In genomic region chr16:13350729-13351128, GRCm38 (mm10) we compare ENCODE assay signal across 17 mouse cellular contexts.
DNase-seq lines count a peak whose midpoint lies in the region; ATAC-seq and TF ChIP-seq lines count a peak whose summit lies in the region.
"Had no signal": no experiment of that assay in that cellular context is flagged by ENCODE, and none has a peak within 500 bp of the region (broad histone marks: within the 10 kb centered on the region; RNA-seq: fewer than 3 reads in every experiment).

No protein-coding gene starts in this region.

- no peak overlapping the region for H3K9ac ChIP-seq in kidney, embryonic 14.5 days (ENCODE audit: low read depth, low read length)
- H3K9ac ChIP-seq: embryonic facial prominence, embryonic 15.5 days; forebrain, embryonic 15.5 days; heart, embryonic 15.5 days; hindbrain, embryonic 13.5 days had no signal

- POLR2A ChIA-PET in Patski (lab: Charles Lee) = interaction anchor here (0.6 to 1.2 kb wide), 3 partner anchors 12 to 226 kb away, joined by 3 to 6 read pairs (median 4); no protein-coding TSS in a partner anchor

- no peaks in the 10 kb centered on the region for H3K36me3 ChIP-seq in kidney, embryonic 14.5 days (ENCODE audit: control insufficient read depth, insufficient read depth, low read length)
- H3K36me3 ChIP-seq: embryonic facial prominence, embryonic 15.5 days; forebrain, embryonic 15.5 days; heart, embryonic 15.5 days; hindbrain, embryonic 13.5 days had no signal

- no peak overlapping the region for H3K4me2 ChIP-seq in kidney, embryonic 14.5 days (replicated peaks; ENCODE audit: low read depth, low read length)
- H3K4me2 ChIP-seq: embryonic facial prominence, embryonic 15.5 days; forebrain, embryonic 15.5 days; heart, embryonic 15.5 days; hindbrain, embryonic 13.5 days had no signal

- H3K27me3 ChIP-seq in Patski = no peaks in the 10 kb centered on the region
- H3K27me3 ChIP-seq in kidney, embryonic 14.5 days (ENCODE audit: control insufficient read depth, insufficient read depth, low read length) = no peaks in the 10 kb centered on the region
- H3K27me3 ChIP-seq: embryonic facial prominence, embryonic 15.5 days; forebrain, embryonic 15.5 days; heart, embryonic 15.5 days; hindbrain, embryonic 13.5 days had no signal

- no peak overlapping the region for H3K4me3 ChIP-seq in left cerebral cortex, adult 2 months
- H3K4me3 ChIP-seq in kidney, embryonic 14.5 days (ENCODE audit: low read length) = no peak overlapping the region
- H3K4me3 ChIP-seq: embryonic facial prominence, embryonic 15.5 days; forebrain, embryonic 15.5 days; heart, embryonic 10.5 days; heart, embryonic 15.5 days; hindbrain, embryonic 13.5 days had no signal

- WGBS in kidney, embryonic 14.5 days = 89% methylated on average over 4 of the region's 4 CpGs

- H3K4me1 ChIP-seq in kidney, embryonic 14.5 days (ENCODE audit: control insufficient read depth, insufficient read depth, low read length) = peaks cover 7% of the 10 kb centered on the region

- in situ Hi-C loops in Patski (cut with MboI; ENCODE audit: low pct_unique_long_range_greater_than_20kb) = no loop called here

- TF ChIP-seq CTCF in left cerebral cortex, adult 2 months (IDR thresholded peaks at IDR 0.05) = no peak
- no peak for TF ChIP-seq CTCF in Patski (IDR thresholded peaks at IDR 0.05)

- DNase-seq in frontal cortex, postnatal 14 days (ENCODE audit: low spot score in 2 of 2) = no peak
- DNase-seq in left cerebral cortex, adult 2 months (ENCODE audit: extremely low spot score in 1 of 2, low spot score in 2 of 2) = no peak
- no peak for DNase-seq in left cerebral cortex, postnatal 14 days (ENCODE audit: low spot score in 2 of 2)
- DNase-seq in Patski (ENCODE audit: low read depth, low spot score) = no peak
- no peak for DNase-seq in cerebellum, adult 11 months
- DNase-seq: cerebellum, adult 2 months; gastrocnemius, postnatal 25 days; heart, postnatal 14 days had no signal

- H3K27ac ChIP-seq in left cerebral cortex, adult 2 months = peak overlapping the region; percentile 33; the same call in 1 of the 2 replicates
- H3K27ac ChIP-seq in kidney, embryonic 14.5 days (ENCODE audit: low read depth, low read length) = no peak overlapping the region
- H3K27ac ChIP-seq: embryonic facial prominence, embryonic 15.5 days; forebrain, embryonic 15.5 days; heart, embryonic 10.5 days; heart, embryonic 15.5 days; hindbrain, embryonic 13.5 days; hindbrain, postnatal 0 days had no signal

- CTCF ChIA-PET in Patski (lab: Charles Lee) = interaction anchor here (0.9 to 2.0 kb wide), 6 partner anchors 11 to 193 kb away, joined by 3 to 8 read pairs (median 4); no protein-coding TSS in a partner anchor

- 0 out of 2 replicates have a peak, but pooled peaks have one; percentile 52 for ATAC-seq in frontal cortex, adult (ENCODE audit: low TSS enrichment)
- ATAC-seq in Patski = peak; percentile 64
- ATAC-seq in kidney, embryonic 14.5 days (ENCODE audit: low FRiP score, low TSS enrichment) = no peak
- ATAC-seq: activated CD4-positive, CD25-positive, alpha-beta regulatory T cell, adult 4 months; forebrain, embryonic 15.5 days; hindbrain, postnatal 0 days had no signal

- H3K9me3 ChIP-seq in kidney, embryonic 14.5 days (ENCODE audit: control insufficient read depth, low read length) = no peaks in the 10 kb centered on the region
- H3K9me3 ChIP-seq: embryonic facial prominence, embryonic 15.5 days; forebrain, embryonic 15.5 days; heart, embryonic 10.5 days; heart, embryonic 15.5 days; hindbrain, embryonic 13.5 days had no signal

- intact Hi-C loops in left cerebral cortex, adult 2 months (cut with DNase I) = no loop called here
- intact Hi-C loops in left cerebral cortex, postnatal 14 days (cut with DNase I) = no loop called here
